Mouse (Mus musculus) limb, embryonic 10.5 days (tissue): ENCODE measurements around the gene Sema4a. TPM values are rescaled to one million over a fixed set of nuclear protein-coding genes. Genes with fewer than 3 reads are reported as not detected.

Experiments
- DNase-seq: peaks from one replicate; pipeline ENCODE4 v3.0.0-alpha.2; 2017; ENCODE audit warnings: low spot score
- H3K27ac ChIP-seq: fragments of 300-500 bp; sonication (generic); 2 replicates; pipeline ENCODE4 v1.5.1; 2016; ENCODE audit warnings: mild to moderate bottlenecking
- H3K27me3 ChIP-seq: fragments of 300-500 bp; sonication (generic); 2 replicates; pipeline ENCODE4 v1.6.1; 2016; ENCODE audit warnings: low read depth, mild to moderate bottlenecking; ENCODE audit not compliant: poor library complexity, severe bottlenecking
- H3K36me3 ChIP-seq: fragments of 300-500 bp; sonication (generic); 2 replicates; pipeline ENCODE4 v1.6.1; 2016; ENCODE audit warnings: mild to moderate bottlenecking, moderate library complexity
- H3K4me1 ChIP-seq: fragments of 300-500 bp; sonication (generic); 2 replicates; pipeline ENCODE4 v1.6.1; 2016
- H3K4me3 ChIP-seq: fragments of 300-500 bp; sonication (generic); 2 replicates; pipeline ENCODE4 v1.5.1; 2016; ENCODE audit warnings: mild to moderate bottlenecking, moderate library complexity
- H3K9me3 ChIP-seq: fragments of 300-500 bp; sonication (generic); replicated peaks from 2 replicates; pipeline ENCODE4 v1.6.1; 2016; ENCODE audit warnings: mild to moderate bottlenecking
- WGBS: fragments of 180-500 bp; shearing (Covaris S2); methylation state at CpG from one replicate; pipeline ENCODE4 v1.1.7; 2016; 5-methylcytosine and 5-hydroxymethylcytosine counted together
- polyA plus RNA-seq: library from polyadenylated mRNA; unstranded; fragments of >200 nt; fragmentation: Nextera tagmentation; extraction: Ambion mirVana; gene quantifications from 2 replicates; pipeline ENCODE4 v1.2.1, GENCODE M21; 2016

Gene Sema4a
- polyA plus RNA-seq, 1 experiment from 2014 or later, result 6.7 TPM

DNA sequence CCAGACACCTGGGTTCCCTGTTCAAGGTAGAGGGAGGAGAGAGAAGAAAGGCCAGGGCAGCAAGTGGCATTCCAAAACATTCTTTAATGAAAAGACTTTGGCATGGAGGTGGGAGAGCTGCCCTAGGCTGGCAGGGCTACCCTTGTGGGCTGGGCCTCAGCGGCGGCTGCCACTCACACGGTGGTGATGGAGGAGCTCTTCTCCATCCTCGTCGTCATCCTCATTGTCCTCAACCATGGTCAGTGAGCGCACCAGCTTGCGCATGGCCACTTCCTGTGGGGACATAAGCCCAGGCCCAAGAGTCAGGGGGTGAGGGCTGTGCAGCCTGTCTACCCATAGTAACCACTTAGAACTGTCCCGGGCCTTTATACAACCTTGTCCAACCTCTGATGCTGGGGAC is 22.2 kb upstream of the Sema4a start:
- Histone ChIP-seq H3K36me3 (peaks cover 4% of the 10 kb centered on the region; the same call in 1 of the 2 replicates), H3K27me3 (peaks cover 77% of the 10 kb centered on the region), H3K4me1 (peaks cover 34% of the 10 kb centered on the region), H3K27ac (no peak overlapping the region), H3K4me3 (no peak overlapping the region; the same call in 1 of the 2 replicates), H3K9me3 (no peaks in the 10 kb centered on the region)
- 72% methylated on average over 8 of the region's 8 CpGs for WGBS
- DNase-seq, result no peak

DNA sequence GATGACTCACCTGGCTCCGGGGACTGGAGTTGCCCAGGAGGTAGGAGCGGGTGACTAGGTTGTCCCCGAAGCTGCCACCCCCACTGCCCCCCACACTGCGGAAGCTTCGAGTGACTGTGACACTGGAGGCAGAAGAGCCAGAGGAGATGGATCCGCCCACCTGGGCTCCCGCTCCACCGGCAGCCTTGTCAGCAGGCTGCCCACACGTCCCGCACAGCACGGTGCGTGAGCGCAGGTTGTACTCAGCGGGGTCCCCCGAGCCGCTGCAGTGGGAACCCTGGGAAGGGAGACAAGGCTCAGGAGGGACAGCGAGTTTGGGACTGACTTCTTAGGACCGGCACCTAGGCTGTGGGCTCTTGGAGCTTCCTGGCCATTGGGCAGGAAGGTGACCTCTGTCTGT is 21.4 kb upstream of the Sema4a start:
- 29% methylated on average over 18 of the region's 18 CpGs for WGBS
- H3K36me3 ChIP-seq, result peaks cover 4% of the 10 kb centered on the region; the same call in 1 of the 2 replicates

DNA sequence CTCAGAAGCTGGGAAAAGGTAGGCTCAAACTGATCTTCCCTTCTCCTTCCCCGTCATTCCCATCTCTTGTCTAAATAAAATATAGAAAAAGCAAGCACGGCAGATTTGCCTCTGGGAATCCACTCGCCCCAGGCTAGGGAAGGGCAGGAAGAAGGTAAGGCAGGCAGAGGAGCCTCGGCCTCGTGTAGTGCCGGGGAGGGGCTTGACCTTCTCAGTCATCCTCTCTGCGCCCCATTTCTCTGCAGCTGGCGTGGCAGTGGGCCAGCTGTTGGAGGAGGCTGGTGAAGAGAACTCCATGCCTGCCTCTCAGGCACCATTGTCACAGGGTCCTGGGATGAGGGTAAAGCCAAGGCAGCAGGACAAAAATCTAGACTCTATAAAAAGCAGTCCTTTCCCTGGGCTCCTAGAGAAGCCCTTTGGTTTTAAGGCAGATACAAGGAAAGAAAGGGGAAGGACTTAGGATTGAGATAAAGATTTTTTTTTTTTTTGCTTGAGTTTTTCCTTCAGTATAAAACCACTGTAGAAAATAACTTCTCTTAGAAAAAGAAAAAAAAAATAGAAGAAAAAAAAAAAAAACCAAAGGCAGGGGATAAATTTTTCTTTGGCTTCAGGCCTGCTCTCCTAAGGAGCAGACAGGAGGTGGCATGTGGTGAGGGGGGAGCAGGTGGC is 20.5 kb upstream of the Sema4a start:
- H3K4me3 ChIP-seq, result no peak overlapping the region
- no peak for DNase-seq
- no peaks in the 10 kb centered on the region for H3K9me3 ChIP-seq
- 68% methylated on average over 8 of the region's 8 CpGs for WGBS
- peaks cover 4% of the 10 kb centered on the region; the same call in 1 of the 2 replicates for H3K36me3 ChIP-seq
- H3K4me1 ChIP-seq, result peaks cover 34% of the 10 kb centered on the region
- H3K27ac ChIP-seq, result no peak overlapping the region
- peaks cover 61% of the 10 kb centered on the region for H3K27me3 ChIP-seq

More for the DNA sequence above, 21.4 kb upstream of the Sema4a start:
- Histone ChIP-seq H3K4me1 (peaks cover 36% of the 10 kb centered on the region), H3K4me3 (no peak overlapping the region), H3K27ac (no peak overlapping the region), H3K27me3 (peaks cover 69% of the 10 kb centered on the region), H3K9me3 (no peaks in the 10 kb centered on the region)
- no peak for DNase-seq

DNA sequence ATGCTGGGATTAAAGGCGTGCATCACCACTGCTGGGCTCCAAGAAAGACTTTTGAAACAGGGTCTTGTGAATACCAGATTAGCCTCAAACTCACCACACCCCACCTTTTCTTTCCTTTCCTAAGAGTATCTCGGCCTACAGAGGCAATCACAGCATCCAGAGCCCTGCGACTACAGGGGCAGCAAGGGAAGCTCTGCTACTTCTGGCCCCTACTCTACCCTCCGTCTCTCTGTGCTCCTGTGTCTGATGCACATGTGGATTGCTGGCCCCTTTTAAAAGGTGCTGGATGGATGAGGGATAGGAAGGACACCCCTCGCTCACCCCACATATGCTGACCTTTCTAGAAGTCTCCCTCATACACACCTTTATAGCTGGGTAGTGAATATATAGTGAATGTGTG is 19.7 kb upstream of the Sema4a start:
- DNase-seq, result no peak
- Histone ChIP-seq H3K36me3 (no peaks in the 10 kb centered on the region), H3K27me3 (peaks cover 53% of the 10 kb centered on the region), H3K9me3 (no peaks in the 10 kb centered on the region), H3K4me3 (no peak overlapping the region), H3K27ac (no peak overlapping the region), H3K4me1 (peaks cover 28% of the 10 kb centered on the region)
- 83% methylated on average over 5 of the region's 5 CpGs for WGBS

DNA sequence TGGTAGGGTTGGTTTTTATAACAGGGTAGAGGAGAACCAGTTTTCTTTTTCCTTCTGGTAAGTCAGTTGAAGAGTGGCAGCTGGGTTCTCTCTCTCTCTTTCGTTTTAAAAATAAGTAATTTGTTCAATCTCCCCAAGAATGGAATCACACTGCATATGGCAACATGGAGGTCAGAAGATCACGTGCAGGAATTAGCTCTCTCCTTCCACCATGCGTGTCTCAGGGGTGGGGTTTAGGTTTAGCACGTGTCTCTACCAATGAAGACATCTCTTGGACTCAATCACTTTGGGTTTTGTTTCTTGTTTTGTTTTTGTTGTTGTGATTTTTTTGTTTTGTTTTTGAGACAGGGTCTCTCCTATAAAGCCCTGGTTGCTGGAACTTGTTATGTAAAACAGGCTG is 18.8 kb upstream of the Sema4a start:
- Histone ChIP-seq H3K27ac (no peak overlapping the region), H3K27me3 (peaks cover 44% of the 10 kb centered on the region), H3K4me3 (no peak overlapping the region), H3K4me1 (peaks cover 25% of the 10 kb centered on the region), H3K9me3 (no peaks in the 10 kb centered on the region), H3K36me3 (no peaks in the 10 kb centered on the region)
- DNase-seq, result no peak
- WGBS, result 82% methylated on average over 4 of the region's 4 CpGs

DNA sequence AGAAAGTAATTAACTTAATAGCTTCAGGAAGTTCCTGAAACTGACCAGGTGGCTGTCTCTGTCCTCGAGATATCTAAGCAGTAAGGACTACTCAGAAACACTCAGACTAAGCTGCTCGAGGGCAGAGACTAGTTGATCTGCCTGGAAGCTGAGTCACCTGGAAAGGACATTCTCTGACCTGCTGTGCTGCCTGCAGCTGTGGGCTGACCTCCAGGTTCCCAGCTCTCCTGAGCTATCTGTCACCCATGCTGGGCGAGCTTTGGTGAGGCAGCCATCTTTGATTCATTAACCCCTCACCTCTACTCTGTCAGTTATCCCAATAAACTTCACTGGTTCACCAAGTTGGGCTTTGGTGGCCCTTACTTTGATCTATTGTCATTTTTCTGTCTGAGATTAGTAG is 18.2 kb upstream of the Sema4a start:
- Histone ChIP-seq H3K27ac (no peak overlapping the region), H3K36me3 (no peaks in the 10 kb centered on the region), H3K4me1 (peaks cover 19% of the 10 kb centered on the region; the same call in 1 of the 2 replicates), H3K4me3 (no peak overlapping the region), H3K27me3 (peaks cover 38% of the 10 kb centered on the region), H3K9me3 (no peaks in the 10 kb centered on the region)
- no peak for DNase-seq
- 43% methylated on average over 3 of the region's 3 CpGs for WGBS

DNA sequence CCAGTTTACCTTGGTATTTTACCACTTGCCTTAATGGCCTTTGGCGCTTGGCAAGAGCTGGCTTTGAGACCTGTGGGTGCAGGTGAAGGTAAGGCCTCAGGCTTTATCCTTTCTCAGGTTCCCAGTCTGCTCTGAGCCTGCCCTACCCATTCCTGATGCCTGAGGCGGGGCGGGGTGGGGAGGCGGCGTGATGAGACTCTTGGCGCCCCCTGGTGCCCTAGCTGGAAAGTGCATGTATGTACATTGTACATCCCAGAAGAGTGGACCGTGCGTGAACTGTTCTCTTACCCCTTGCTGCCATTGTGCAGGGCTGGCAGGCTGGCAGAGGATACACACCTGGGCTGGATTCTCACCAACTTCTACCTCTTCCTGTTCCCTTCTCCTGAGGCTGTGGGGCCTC is 16.8 kb upstream of the Sema4a start:
- H3K27me3 ChIP-seq, result peaks cover 23% of the 10 kb centered on the region
- no peaks in the 10 kb centered on the region for H3K9me3 ChIP-seq
- H3K4me1 ChIP-seq, result 0 out of 2 replicates have a peak, but pooled peaks cover 11% of the 10 kb centered on the region
- no peak overlapping the region for H3K27ac ChIP-seq
- peak; percentile 94 for DNase-seq
- 4% methylated on average over 8 of the region's 8 CpGs for WGBS
- no peaks in the 10 kb centered on the region for H3K36me3 ChIP-seq
- H3K4me3 ChIP-seq, result no peak overlapping the region

DNA sequence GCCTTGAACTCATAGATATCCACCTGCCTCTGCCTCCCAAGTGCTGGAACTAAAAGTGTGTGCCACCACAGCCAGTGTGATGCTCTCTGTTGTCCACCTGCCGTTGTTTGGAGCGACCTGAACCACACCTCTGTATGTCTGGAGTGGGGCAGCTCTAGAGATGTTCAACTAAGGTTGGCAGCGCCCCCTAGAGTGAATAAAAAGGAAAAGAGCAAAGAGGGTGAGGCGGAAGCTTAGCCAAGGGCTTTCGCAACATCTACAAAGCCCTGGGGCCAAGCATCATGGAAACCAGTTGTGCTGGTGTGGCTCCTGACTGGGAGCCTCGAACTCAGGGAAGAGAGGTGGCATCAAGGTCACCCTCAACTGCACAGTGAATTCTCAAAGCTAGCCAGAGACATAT is 15.4 kb upstream of the Sema4a start:
- WGBS, result 64% methylated on average over 6 of the region's 6 CpGs
- peaks cover 10% of the 10 kb centered on the region for H3K27me3 ChIP-seq
- no peak for DNase-seq
- H3K4me3 ChIP-seq, result no peak overlapping the region
- H3K9me3 ChIP-seq, result no peaks in the 10 kb centered on the region
- H3K27ac ChIP-seq, result no peak overlapping the region
- 0 out of 2 replicates have a peak, but pooled peaks cover 7% of the 10 kb centered on the region for H3K4me1 ChIP-seq
- no peaks in the 10 kb centered on the region for H3K36me3 ChIP-seq

DNA sequence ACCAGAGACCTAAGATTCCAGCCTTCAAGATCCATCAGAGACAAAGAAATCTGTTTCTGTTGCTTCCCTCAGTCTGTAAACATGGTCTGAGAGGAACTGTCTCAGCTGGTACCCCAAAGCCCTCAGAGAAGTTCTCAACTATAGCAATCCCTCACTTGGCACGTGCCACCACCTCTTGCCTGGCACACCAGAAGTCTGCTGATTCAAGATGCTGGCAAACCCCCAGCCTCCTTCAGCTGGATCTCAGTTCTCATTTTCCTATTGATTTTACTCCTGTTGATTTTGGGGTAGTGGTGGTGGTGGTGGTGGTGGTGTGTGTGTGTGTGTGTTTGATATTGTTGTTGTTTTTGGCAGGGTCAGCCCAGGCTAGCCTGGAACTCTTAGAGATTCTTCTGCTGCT is 12.6 kb upstream of the Sema4a start:
- H3K4me3 ChIP-seq, result no peak overlapping the region
- H3K9me3 ChIP-seq, result no peaks in the 10 kb centered on the region
- no peaks in the 10 kb centered on the region for H3K36me3 ChIP-seq
- DNase-seq, result no peak
- no peaks in the 10 kb centered on the region for H3K27me3 ChIP-seq
- H3K27ac ChIP-seq, result no peak overlapping the region
- H3K4me1 ChIP-seq, result peaks cover 12% of the 10 kb centered on the region; the same call in 1 of the 2 replicates
- WGBS, result 86% methylated on average over 1 of the region's 1 CpGs

DNA sequence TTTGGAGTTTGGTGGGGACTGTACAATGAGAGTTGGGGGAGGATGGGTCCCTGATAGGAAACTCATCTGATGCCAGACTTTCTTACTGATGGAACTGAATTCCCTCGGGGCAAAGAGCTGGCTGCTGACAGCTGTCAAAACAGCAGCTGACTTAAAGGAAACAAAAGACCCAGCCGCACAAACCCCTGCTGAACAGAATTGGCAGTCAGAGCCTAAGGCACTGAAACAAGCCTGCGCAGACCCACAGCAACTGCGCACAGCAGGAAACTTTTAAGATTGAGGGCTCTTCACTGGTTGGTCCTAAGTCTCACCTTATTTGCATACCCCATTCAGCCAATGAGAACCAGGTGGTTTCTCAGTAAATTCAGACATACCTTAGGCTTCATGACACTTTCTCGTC is 12.0 kb upstream of the Sema4a start:
- Histone ChIP-seq H3K27me3 (no peaks in the 10 kb centered on the region), H3K36me3 (no peaks in the 10 kb centered on the region), H3K27ac (no peak overlapping the region), H3K9me3 (no peaks in the 10 kb centered on the region), H3K4me3 (no peak overlapping the region), H3K4me1 (peaks cover 12% of the 10 kb centered on the region; the same call in 1 of the 2 replicates)
- DNase-seq, result no peak
- WGBS, result 52% methylated on average over 5 of the region's 5 CpGs

DNA sequence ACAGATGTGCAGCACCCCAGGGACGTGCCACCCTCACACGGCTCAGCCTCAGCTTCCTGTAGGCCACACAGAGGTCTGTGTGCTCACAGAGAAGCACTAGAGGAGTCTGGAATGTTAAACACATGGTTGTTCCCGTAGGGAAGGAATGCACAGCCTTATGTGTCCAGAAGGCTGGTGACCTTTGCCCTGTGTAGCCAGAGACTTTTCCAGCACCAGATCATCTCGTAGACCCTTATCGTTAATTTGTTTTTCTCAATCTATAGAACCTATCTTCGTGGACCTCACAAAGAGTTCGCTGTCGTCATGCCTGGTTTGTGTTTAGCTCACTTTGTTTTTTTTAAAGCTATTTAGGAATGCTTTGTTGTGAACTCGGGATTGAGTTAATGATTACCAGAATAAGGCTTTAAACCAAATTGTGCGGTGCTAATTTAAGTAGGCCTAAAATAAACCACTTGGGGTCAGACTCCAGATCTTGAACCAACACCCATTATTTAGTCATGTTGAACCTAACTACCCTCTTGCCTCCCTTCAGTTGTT is 10.0 kb upstream of the Sema4a start:
- Histone ChIP-seq H3K27ac (0 out of 2 replicates have a peak overlapping the region, but pooled peaks have one; percentile 53), H3K4me3 (no peak overlapping the region), H3K36me3 (no peaks in the 10 kb centered on the region), H3K9me3 (no peaks in the 10 kb centered on the region), H3K4me1 (peaks cover 13% of the 10 kb centered on the region; the same call in 1 of the 2 replicates), H3K27me3 (no peaks in the 10 kb centered on the region)
- WGBS, result 38% methylated on average over 10 of the region's 10 CpGs
- DNase-seq, result no peak

DNA sequence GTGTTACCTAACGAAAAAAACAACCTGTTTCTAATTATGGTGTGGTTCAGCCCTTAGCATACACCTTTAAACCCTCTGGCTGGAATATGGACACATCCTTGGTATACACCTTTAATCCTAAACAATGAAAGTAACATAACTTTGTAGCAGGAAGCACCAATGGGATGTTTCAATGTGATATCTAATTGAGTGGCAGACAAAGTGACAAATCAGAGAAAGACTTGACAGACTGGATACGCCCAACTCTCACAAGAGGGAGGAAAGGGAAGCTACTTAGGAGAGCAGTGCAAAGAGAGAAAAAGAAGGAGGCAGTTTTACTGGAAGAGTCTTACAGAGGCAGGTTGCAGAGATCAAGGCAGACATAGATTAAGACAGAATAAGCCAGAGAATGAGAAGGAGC is 8.5 kb upstream of the Sema4a start:
- H3K36me3 ChIP-seq, result no peaks in the 10 kb centered on the region
- 80% methylated on average over 2 of the region's 2 CpGs for WGBS
- no peak overlapping the region for H3K27ac ChIP-seq
- H3K27me3 ChIP-seq, result no peaks in the 10 kb centered on the region
- no peak overlapping the region for H3K4me3 ChIP-seq
- DNase-seq, result no peak
- H3K4me1 ChIP-seq, result peaks cover 13% of the 10 kb centered on the region; the same call in 1 of the 2 replicates
- no peaks in the 10 kb centered on the region for H3K9me3 ChIP-seq

DNA sequence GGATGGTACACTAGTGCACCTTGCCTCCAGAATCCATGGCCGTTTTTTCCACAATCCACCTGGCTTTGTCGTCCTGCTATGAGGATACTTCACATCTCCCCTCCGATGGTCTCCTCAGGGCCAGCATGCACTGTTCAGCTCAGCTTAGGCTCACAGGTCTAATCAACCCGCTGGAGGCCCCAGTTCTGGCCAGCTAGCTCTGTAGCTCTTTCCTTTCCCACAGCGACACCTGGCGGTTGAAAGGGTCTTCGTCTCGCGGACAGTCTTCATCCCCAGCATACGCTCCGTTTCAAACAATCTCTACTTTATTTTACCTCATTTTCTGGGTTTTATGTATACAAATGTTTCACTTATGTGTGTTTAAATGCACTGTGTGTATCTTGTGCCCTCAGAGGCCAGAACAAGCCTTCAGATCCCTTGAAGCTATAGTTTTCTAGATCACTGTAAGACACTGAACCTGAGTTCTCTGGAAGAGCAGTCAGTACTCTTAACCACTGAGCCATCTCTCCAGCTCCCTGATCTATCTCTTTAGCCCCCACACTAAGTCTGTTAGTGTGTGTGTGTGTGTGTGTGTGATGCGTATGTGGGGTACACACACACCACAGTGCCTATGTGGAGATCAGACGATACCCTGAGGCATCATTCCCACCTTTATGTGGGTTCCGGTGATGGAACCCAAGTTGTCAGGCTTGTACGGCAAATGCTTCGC is 6.3 kb upstream of the Sema4a start:
- H3K27ac ChIP-seq, result no peak overlapping the region
- 31% methylated on average over 16 of the region's 16 CpGs for WGBS
- DNase-seq, result peak; percentile 96
- H3K4me3 ChIP-seq, result no peak overlapping the region
- H3K9me3 ChIP-seq, result no peaks in the 10 kb centered on the region
- H3K27me3 ChIP-seq, result no peaks in the 10 kb centered on the region
- no peaks in the 10 kb centered on the region for H3K36me3 ChIP-seq
- peaks cover 9% of the 10 kb centered on the region; the same call in 1 of the 2 replicates for H3K4me1 ChIP-seq
